Mouse (Mus musculus) lung, postnatal 10 days (tissue): ENCODE results near the gene Traf1.

Source experiments
- DNase-seq: peaks from one replicate; pipeline ENCODE4 v3.0.0; 2021

Traf1 gene

GRCm38 (mm10) chr2:34899682-34900081 is 61.9 kb downstream of the Traf1 start:
- DNase-seq: no peak

GRCm38 (mm10) chr2:34897820-34898219 is 63.8 kb downstream of the Traf1 start:
- peak; percentile 83 for DNase-seq

GRCm38 (mm10) chr2:34896821-34897460 is 64.6 kb downstream of the Traf1 start:
- no peak for DNase-seq

GRCm38 (mm10) chr2:34895503-34896113 is 66.0 kb downstream of the Traf1 start:
- no peak for DNase-seq

GRCm38 (mm10) chr2:34893950-34894349 is 67.6 kb downstream of the Traf1 start:
- no peak for DNase-seq
